Mouse (Mus musculus): ENCODE results near the gene Ubxn7. TPM values are rescaled to one million over a fixed set of nuclear protein-coding genes. Genes with fewer than 3 reads are reported as not detected.
A peak's percentile ranks its signal among the peaks of the same experiment; 100 is the strongest.

Ubxn7 gene
- polyA plus RNA-seq, 1 experiment from 2014 or later: 14.0 TPM

DNA sequence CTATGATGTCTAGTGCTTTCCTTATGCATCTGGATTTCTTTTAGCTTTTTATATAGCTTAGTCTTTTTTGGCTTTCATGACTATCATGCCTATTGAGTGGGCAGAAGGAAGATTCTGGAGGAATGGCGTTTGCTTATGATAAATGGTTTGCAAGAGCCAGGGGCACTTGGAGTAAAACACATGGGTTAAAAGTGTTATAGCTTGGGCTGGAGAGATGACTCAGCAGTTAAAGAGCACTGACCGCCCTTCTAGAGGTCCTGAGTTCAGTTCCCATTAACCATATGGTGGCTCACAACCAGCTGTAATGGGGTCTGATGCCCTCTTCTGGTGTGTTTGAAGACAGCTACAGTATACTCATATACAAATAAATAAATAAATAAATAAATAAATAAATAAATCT lies 31.5 kb downstream of the Ubxn7 start:
- H3K4me1 ChIP-seq (replicated peaks; ENCODE audit: insufficient read depth, low read length): no peaks in the 10 kb centered on the region
- 88% methylated on average over 2 of the region's 2 CpGs for WGBS
- H3K9me3 ChIP-seq (replicated peaks; ENCODE audit: low read length): no peaks in the 10 kb centered on the region
- no peaks in the 10 kb centered on the region for H3K27me3 ChIP-seq (ENCODE audit: insufficient read depth, low read length)
- no peak overlapping the region for H3K9ac ChIP-seq (ENCODE audit: low read depth, low read length)
- H3K36me3 ChIP-seq (ENCODE audit: insufficient read depth, low read length): peaks cover 17% of the 10 kb centered on the region; the same call in 1 of the 2 replicates
- 0 out of 2 replicates have a peak, but pooled peaks have one; percentile 4 for TF ChIP-seq CTCF (IDR thresholded peaks at IDR 0.05; ENCODE audit: low read depth)
- no peak for DNase-seq (ENCODE audit: low spot score)
- H3K4me2 ChIP-seq (ENCODE audit: low read length): no peak overlapping the region
- no peak for ATAC-seq (replicated peaks; ENCODE audit: low FRiP score, low read depth)
- H3K27ac ChIP-seq: no peak overlapping the region
- no peak overlapping the region for H3K4me3 ChIP-seq (replicated peaks; ENCODE audit: low read depth, low read length)

DNA sequence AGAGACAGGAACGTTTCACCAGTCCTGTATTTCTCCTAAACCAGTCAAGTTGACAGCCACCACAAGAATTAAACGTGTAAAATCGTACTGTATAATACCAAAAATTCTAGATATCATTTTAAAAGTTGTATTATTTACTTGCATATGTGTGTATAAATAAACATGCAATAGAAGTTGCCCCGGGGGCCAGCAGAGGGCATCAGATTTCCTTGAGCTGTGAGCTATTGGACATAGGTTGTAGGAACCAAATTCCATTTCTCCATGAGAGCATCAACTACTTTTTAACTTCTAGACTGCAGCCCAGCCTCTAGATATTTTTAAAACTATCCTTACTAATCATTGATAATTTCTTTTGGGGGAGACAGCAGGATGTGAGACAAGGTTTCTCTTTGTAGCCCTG lies 39.3 kb downstream of the Ubxn7 start:
- 88% methylated on average over 4 of the region's 4 CpGs for WGBS
- Histone ChIP-seq H3K4me2 (ENCODE audit: low read length) (no peak overlapping the region), H3K9ac (ENCODE audit: low read depth, low read length) (no peak overlapping the region), H3K4me1 (replicated peaks; ENCODE audit: insufficient read depth, low read length) (no peaks in the 10 kb centered on the region), H3K36me3 (ENCODE audit: insufficient read depth, low read length) (peaks cover 18% of the 10 kb centered on the region), H3K27me3 (ENCODE audit: insufficient read depth, low read length) (no peaks in the 10 kb centered on the region), H3K27ac (no peak overlapping the region), H3K9me3 (replicated peaks; ENCODE audit: low read length) (no peaks in the 10 kb centered on the region), H3K4me3 (replicated peaks; ENCODE audit: low read depth, low read length) (no peak overlapping the region)
- peak; percentile 66 for TF ChIP-seq CTCF (IDR thresholded peaks at IDR 0.05; ENCODE audit: low read depth)
- DNase-seq (ENCODE audit: low spot score): peak; percentile 38
- ATAC-seq (replicated peaks; ENCODE audit: low FRiP score, low read depth): no peak

DNA sequence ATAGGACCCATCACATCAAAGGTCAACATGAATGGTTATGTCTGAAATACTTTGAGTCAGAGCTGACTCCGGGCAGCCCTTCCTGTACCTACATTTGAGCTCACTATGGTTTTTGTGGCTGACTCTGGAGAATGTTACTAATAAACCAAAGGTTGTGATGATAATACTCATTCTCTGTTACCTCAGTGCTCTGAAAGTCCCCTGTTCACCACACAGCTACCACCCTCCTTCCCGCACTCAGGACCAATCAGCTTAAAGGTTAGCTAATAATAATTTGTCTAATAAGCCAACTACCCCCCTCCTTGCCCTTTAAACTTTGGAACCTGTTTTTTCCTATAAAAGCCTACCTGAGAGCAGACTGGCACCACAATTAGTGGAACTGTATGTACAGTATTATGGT lies 47.5 kb downstream of the Ubxn7 start:
- DNase-seq (ENCODE audit: low spot score) (no peak), ATAC-seq (replicated peaks; ENCODE audit: low FRiP score, low read depth) (no peak)
- no peak overlapping the region for H3K4me2 ChIP-seq (ENCODE audit: low read length)
- 90% methylated on average over 2 of the region's 2 CpGs for WGBS
- no peaks in the 10 kb centered on the region for H3K27me3 ChIP-seq (ENCODE audit: insufficient read depth, low read length)
- peaks cover 52% of the 10 kb centered on the region for H3K36me3 ChIP-seq (ENCODE audit: insufficient read depth, low read length)
- no peak overlapping the region for H3K27ac ChIP-seq
- no peaks in the 10 kb centered on the region for H3K4me1 ChIP-seq (replicated peaks; ENCODE audit: insufficient read depth, low read length)
- no peak for TF ChIP-seq CTCF (IDR thresholded peaks at IDR 0.05; ENCODE audit: low read depth)
- no peak overlapping the region for H3K9ac ChIP-seq (ENCODE audit: low read depth, low read length)
- no peaks in the 10 kb centered on the region for H3K9me3 ChIP-seq (replicated peaks; ENCODE audit: low read length)
- H3K4me3 ChIP-seq (replicated peaks; ENCODE audit: low read depth, low read length): no peak overlapping the region

DNA sequence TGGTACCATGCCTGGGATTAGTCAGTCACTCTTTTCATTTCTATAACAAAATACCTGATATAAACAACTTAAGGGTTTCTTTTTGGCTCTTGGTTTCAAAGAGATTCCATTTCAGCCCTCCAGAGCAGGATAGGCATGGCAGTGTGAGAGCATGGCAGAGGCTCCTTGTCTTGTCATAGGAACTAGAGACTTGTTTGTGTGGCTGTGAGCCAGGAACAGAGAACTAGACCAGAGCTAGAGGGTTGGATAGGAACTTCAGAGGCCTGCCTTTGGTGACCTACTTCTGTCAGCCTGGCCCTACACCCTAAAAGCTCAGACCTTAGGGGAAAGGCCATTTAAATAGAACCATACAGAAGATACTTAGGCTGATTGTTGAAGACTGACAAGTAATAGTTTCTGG lies 50.8 kb downstream of the Ubxn7 start:
- Histone ChIP-seq H3K36me3 (ENCODE audit: insufficient read depth, low read length) (peaks cover 52% of the 10 kb centered on the region), H3K4me2 (ENCODE audit: low read length) (no peak overlapping the region), H3K9me3 (replicated peaks; ENCODE audit: low read length) (no peaks in the 10 kb centered on the region), H3K4me1 (replicated peaks; ENCODE audit: insufficient read depth, low read length) (no peaks in the 10 kb centered on the region), H3K27me3 (ENCODE audit: insufficient read depth, low read length) (no peaks in the 10 kb centered on the region), H3K27ac (no peak overlapping the region), H3K4me3 (replicated peaks; ENCODE audit: low read depth, low read length) (no peak overlapping the region), H3K9ac (ENCODE audit: low read depth, low read length) (no peak overlapping the region)
- ATAC-seq (replicated peaks; ENCODE audit: low FRiP score, low read depth) (no peak), DNase-seq (ENCODE audit: low spot score) (no peak)
- no peak for TF ChIP-seq CTCF (IDR thresholded peaks at IDR 0.05; ENCODE audit: low read depth)

DNA sequence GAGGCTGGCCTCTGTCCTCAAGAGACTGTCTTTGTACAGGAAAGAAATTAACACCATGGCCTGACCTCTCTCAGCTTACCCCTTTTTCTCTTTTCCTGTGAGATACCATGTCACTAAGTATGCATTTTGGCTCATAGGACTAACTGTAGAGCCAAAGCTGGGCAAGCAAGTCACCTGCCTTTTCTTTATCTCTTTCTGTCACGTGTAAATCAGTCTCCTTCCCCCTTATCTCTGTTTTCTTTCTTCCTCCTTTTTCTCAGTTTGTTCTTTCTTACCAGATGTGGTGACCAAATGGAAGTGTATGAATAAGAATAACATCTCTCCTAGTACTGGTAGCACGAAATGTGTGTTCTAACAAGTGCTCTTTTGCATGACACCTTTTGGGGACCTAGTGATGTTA lies 52.8 kb downstream of the Ubxn7 start:
- Histone ChIP-seq H3K9ac (ENCODE audit: low read depth, low read length) (no peak overlapping the region), H3K27ac (no peak overlapping the region), H3K36me3 (ENCODE audit: insufficient read depth, low read length) (peaks cover 42% of the 10 kb centered on the region), H3K4me2 (ENCODE audit: low read length) (no peak overlapping the region), H3K9me3 (replicated peaks; ENCODE audit: low read length) (no peaks in the 10 kb centered on the region), H3K4me1 (replicated peaks; ENCODE audit: insufficient read depth, low read length) (no peaks in the 10 kb centered on the region), H3K4me3 (replicated peaks; ENCODE audit: low read depth, low read length) (no peak overlapping the region), H3K27me3 (ENCODE audit: insufficient read depth, low read length) (no peaks in the 10 kb centered on the region)
- ATAC-seq (replicated peaks; ENCODE audit: low FRiP score, low read depth) (no peak), DNase-seq (ENCODE audit: low spot score) (no peak)
- 77% methylated on average over 2 of the region's 2 CpGs for WGBS
- no peak for TF ChIP-seq CTCF (IDR thresholded peaks at IDR 0.05; ENCODE audit: low read depth)

DNA sequence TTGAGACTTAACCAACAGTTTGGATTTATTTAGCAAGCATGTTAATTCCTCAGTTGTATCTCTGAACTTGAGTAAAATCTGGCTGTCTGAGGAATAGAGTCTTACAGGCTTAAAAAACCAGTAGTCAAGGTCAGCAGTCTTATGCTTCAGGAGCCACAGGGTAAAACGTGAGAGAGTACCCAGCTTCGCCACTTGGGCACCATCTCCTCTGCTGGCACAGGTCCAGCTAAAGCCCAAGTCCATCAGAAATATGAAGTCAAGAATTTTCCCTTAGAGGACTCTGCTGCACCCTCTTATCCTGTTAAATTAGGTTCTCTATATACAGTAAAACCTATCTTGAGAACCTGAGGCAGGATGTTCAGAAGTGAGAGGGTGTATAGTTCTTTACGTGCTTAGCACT lies 54.8 kb downstream of the Ubxn7 start:
- H3K9ac ChIP-seq (ENCODE audit: low read depth, low read length): no peak overlapping the region
- 78% methylated on average over 3 of the region's 3 CpGs for WGBS
- H3K27ac ChIP-seq: no peak overlapping the region
- no peaks in the 10 kb centered on the region for H3K27me3 ChIP-seq (ENCODE audit: insufficient read depth, low read length)
- H3K4me3 ChIP-seq (replicated peaks; ENCODE audit: low read depth, low read length): no peak overlapping the region
- peaks cover 28% of the 10 kb centered on the region for H3K36me3 ChIP-seq (ENCODE audit: insufficient read depth, low read length)
- no peaks in the 10 kb centered on the region for H3K4me1 ChIP-seq (replicated peaks; ENCODE audit: insufficient read depth, low read length)
- DNase-seq (ENCODE audit: low spot score) (no peak), ATAC-seq (replicated peaks; ENCODE audit: low FRiP score, low read depth) (no peak)
- no peak for TF ChIP-seq CTCF (IDR thresholded peaks at IDR 0.05; ENCODE audit: low read depth)
- H3K9me3 ChIP-seq (replicated peaks; ENCODE audit: low read length): no peaks in the 10 kb centered on the region
- H3K4me2 ChIP-seq (ENCODE audit: low read length): no peak overlapping the region

DNA sequence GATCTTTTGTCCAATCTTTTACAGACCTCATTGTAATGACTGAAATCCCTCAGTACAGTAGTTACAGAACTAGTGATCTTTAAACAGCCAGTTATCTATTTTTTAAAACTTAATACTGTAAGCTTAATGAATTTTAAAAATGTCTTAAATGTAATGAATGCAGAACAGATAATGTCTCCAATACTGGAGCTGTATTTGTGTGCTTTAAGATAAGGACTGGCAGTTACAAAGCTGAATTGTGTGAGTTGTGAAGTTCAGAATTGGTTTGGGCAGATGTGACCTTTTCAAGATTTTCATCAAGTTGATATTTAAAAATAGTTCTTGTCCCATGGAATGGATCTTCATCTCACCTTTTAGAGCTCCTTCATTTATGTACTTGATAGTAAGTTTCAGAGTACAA lies 57.0 kb downstream of the Ubxn7 start:
- DNase-seq (ENCODE audit: low spot score): no peak
- no peak for ATAC-seq (replicated peaks; ENCODE audit: low FRiP score, low read depth)
- Histone ChIP-seq H3K9me3 (replicated peaks; ENCODE audit: low read length) (no peaks in the 10 kb centered on the region), H3K27ac (no peak overlapping the region), H3K4me1 (replicated peaks; ENCODE audit: insufficient read depth, low read length) (no peaks in the 10 kb centered on the region), H3K4me3 (replicated peaks; ENCODE audit: low read depth, low read length) (no peak overlapping the region), H3K9ac (ENCODE audit: low read depth, low read length) (no peak overlapping the region), H3K27me3 (ENCODE audit: insufficient read depth, low read length) (no peaks in the 10 kb centered on the region), H3K4me2 (ENCODE audit: low read length) (no peak overlapping the region), H3K36me3 (ENCODE audit: insufficient read depth, low read length) (peaks cover 22% of the 10 kb centered on the region; the same call in 1 of the 2 replicates)
- TF ChIP-seq CTCF (IDR thresholded peaks at IDR 0.05; ENCODE audit: low read depth): no peak
